ENCODE assay signal across 1 mouse cellular context in the genomic region with DNA sequence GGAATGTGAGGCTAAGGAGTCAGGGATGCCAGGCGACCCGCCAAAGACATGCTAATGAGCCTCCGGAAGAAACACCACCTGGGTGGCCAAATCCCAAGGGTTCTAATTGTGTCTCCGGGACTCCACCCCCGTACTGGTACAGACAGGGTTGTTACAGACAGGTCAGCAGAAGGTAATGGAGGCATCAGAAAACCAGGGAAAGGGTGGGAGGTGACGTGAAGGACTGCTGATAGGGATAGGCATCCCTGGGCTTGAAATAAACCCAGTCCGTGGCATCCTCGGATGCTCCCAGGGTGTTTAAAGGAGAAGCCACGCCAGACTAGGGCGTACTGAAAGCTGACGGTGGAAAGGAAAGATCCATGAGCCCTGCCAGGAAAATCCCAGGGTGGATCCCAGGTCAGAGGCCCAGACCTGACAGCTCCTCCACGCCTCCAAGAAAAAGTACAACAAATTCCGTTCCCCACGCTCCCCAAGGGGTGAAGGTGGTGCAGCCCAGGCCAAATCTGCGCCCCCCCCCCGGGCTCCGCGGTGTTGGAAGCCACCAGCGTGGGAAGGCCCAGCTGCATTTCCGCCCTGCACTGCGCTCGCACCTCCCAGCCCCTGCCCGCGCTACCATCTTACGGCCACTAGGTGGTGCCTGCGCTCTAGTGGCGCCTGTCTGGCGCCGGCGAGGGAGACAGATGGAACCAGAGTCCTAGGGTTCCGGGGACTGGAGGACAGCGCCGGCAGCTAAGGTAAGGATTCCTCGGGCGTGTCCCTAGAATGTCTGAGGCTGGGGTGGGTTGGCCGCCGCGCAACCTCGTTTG.
TF ChIP-seq lines count a peak whose summit lies in the region.

A gene (plus strand): TSS at position 172 of the 806 bp plus-strand sequence.

TF ChIP-seq in CH12.LX, 34 proteins besides CTCF, POLR2A, EP300 and RAD21 (continued from another document):
- 0 out of 2 replicates have a peak, but pooled peaks have one; percentile 29 for TF ChIP-seq UBTF (IDR thresholded peaks at IDR 0.05; ENCODE audit: low read depth, low read length)
- no peak for TF ChIP-seq USF1 (IDR thresholded peaks at IDR 0.05; ENCODE audit: low read depth, low read length)
- TF ChIP-seq CHD1 (IDR thresholded peaks at IDR 0.05; ENCODE audit: low read depth, low read length) = no peak
- peak; percentile 56; the same call in 1 of the 2 replicates for TF ChIP-seq NELFE (IDR thresholded peaks at IDR 0.05; ENCODE audit: low read depth, low read length)
- peak; percentile 80 for TF ChIP-seq MEF2A (IDR thresholded peaks at IDR 0.05; ENCODE audit: borderline replicate concordance, low read depth, low read length)
- peak; percentile 80 for TF ChIP-seq ELF1 (IDR thresholded peaks at IDR 0.05; ENCODE audit: low read depth, low read length)
- peak; percentile 75 for TF ChIP-seq TCF12 (IDR thresholded peaks at IDR 0.05; ENCODE audit: low read depth, low read length)
- TF ChIP-seq SMC3 (IDR thresholded peaks at IDR 0.05; ENCODE audit: low read depth, low read length) = peak; percentile 97
- TF ChIP-seq HCFC1 (IDR thresholded peaks at IDR 0.05; ENCODE audit: low read depth, low read length) = peak; percentile 56; the same call in 1 of the 2 replicates
- TF ChIP-seq GABPA (IDR thresholded peaks at IDR 0.05; ENCODE audit: insufficient replicate concordance, low read depth, low read length) = no peak
- no peak for TF ChIP-seq E2F4 (IDR thresholded peaks at IDR 0.05; ENCODE audit: insufficient replicate concordance, low read depth, low read length)
- TF ChIP-seq NRF1 (IDR thresholded peaks at IDR 0.05; ENCODE audit: low read depth, low read length) = peak; percentile 56
- peak; percentile 44; the same call in 1 of the 2 replicates for TF ChIP-seq ZMIZ1 (IDR thresholded peaks at IDR 0.05; ENCODE audit: low read depth, low read length)
- no peak for TF ChIP-seq USF2 (conservative IDR thresholded peaks at IDR 0.05; ENCODE audit: low read depth, low read length)
- peak; percentile 85 for TF ChIP-seq ZC3H11A (IDR thresholded peaks at IDR 0.05; ENCODE audit: low read depth, low read length)
- no peak for TF ChIP-seq POLR2AphosphoS2 (IDR thresholded peaks at IDR 0.05; ENCODE audit: low read depth, low read length)
- peak; percentile 78 for TF ChIP-seq IRF4 (IDR thresholded peaks at IDR 0.05; ENCODE audit: low read depth, low read length)
- TF ChIP-seq MAZ (IDR thresholded peaks at IDR 0.05; ENCODE audit: low read depth, low read length) = peak; percentile 78
- TF ChIP-seq SIN3A (IDR thresholded peaks at IDR 0.05; ENCODE audit: low read length) = peak; percentile 76
- no peak; the same call in none of the 2 replicates for TF ChIP-seq MAX (IDR thresholded peaks at IDR 0.05; ENCODE audit: low read length)
- 0 out of 2 replicates have a peak, but pooled peaks have one; percentile 60 for TF ChIP-seq MYC (IDR thresholded peaks at IDR 0.05; ENCODE audit: low read depth, low read length)
- no peak for TF ChIP-seq PAX5 (IDR thresholded peaks at IDR 0.05; ENCODE audit: low read length)
- TF ChIP-seq ZNF384 (IDR thresholded peaks at IDR 0.05; ENCODE audit: low read depth, low read length) = no peak
- no peak for TF ChIP-seq KAT2A (IDR thresholded peaks at IDR 0.05; ENCODE audit: insufficient replicate concordance, low read length)
